Mouse (Mus musculus) embryo, embryonic 10.5 days (tissue): ENCODE data around the gene Slc4a1.
A peak's percentile ranks its signal among the peaks of the same experiment; 100 is the strongest.

Source experiments
- DNase-seq: peaks from one replicate; pipeline ENCODE4 v3.0.0-alpha.2; 2015; ENCODE audit warnings: low spot score

Slc4a1 gene

GRCm38 (mm10) chr11:102299839-102300238 lies 66.2 kb downstream of the Slc4a1 start:
- DNase-seq = peak; percentile 82
